Mouse (Mus musculus) right cerebral cortex, postnatal 36 days (tissue): ENCODE measurements around the gene Pitpnm3.

Experiments used
- DNase-seq, 2 experiments: peaks; one replicate each; pipeline ENCODE4 v3.0.0; 2022; ENCODE audit warnings: low spot score in 2 of 2, mixed read lengths in 1 of 2

The Pitpnm3 gene

DNA sequence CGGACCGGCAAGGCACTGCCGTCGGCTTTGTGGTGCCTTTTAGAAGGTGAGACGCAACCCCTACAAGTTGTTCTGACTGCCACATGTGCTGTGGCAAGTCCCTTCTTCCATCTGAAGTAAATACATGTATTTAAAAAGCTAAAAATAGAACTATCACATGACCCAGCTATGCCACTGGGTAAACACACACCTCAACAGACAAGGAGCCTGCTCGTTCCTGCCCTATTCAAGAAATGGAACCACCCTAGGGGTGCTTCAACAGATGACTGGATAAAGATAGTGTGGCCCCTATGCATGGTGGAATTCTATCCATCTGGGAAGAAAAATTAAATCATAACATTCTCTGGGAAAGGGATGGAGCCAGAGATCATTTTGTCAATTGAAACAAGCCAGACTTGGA lies 112.8 kb downstream of the Pitpnm3 start:
- no peak for DNase-seq

GRCm38 (mm10) chr11:72021015-72021414 lies 114.6 kb downstream of the Pitpnm3 start:
- no peak for DNase-seq

GRCm38 (mm10) chr11:72017253-72017601 lies 118.4 kb downstream of the Pitpnm3 start:
- DNase-seq, result no peak

DNA sequence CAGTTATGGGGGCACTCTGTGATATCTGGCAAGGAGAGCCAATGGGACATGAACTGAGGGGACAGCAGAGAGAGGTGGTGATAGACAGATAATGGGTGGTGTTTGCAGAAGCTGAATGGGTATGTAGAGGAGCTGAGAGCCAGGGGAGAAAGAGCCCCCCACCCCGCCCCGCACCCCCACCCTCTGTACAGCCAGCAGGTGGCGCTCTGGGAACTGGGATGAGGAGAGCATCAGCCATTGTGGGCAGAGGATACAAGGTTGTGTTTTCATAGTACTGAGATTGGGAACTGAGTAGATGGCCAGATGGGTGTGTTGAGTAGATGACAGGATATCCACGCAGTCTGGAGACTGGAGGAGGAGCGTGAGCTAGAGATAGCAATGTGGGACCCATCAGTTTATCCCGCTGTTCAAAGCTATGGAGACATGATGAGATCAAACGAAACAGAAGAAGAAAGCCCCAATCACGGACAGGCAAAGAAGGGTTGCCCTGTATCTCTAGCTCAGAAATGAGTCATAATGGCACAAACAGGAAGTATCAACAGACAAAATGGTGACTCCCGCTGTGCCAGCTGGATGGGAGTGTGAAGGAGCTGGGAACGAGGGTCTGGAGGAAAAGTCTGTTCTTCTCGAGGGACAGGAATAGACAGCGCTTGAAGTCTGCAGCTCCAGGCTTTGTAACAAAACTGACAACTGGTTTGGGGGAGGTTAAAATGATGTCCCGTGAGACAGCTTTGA lies 118.9 kb downstream of the Pitpnm3 start:
- DNase-seq, result no peak

DNA sequence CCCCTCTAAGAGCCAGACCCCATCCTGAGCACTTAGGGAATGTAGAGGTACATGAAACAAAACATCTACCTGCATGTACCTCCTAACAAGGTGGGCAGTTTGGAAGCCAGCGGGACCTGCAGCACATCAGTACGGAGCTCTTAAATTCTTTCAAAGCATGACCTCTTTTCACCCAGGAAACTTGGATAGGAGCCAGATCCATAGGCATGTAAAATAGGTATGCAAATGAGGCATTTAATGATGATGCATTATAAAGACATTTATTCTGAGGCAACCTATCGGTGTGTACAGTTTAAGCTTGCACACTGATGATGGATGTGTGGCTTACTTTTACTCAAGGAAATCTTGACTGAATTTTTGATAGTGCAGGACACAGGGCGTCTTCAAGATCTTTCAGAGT lies 120.9 kb downstream of the Pitpnm3 start:
- no peak for DNase-seq

- DNase-seq, result no peak
These were observed 123.6 kb downstream of the Pitpnm3 start for GRCm38 (mm10) chr11:72011955-72012354.

DNA sequence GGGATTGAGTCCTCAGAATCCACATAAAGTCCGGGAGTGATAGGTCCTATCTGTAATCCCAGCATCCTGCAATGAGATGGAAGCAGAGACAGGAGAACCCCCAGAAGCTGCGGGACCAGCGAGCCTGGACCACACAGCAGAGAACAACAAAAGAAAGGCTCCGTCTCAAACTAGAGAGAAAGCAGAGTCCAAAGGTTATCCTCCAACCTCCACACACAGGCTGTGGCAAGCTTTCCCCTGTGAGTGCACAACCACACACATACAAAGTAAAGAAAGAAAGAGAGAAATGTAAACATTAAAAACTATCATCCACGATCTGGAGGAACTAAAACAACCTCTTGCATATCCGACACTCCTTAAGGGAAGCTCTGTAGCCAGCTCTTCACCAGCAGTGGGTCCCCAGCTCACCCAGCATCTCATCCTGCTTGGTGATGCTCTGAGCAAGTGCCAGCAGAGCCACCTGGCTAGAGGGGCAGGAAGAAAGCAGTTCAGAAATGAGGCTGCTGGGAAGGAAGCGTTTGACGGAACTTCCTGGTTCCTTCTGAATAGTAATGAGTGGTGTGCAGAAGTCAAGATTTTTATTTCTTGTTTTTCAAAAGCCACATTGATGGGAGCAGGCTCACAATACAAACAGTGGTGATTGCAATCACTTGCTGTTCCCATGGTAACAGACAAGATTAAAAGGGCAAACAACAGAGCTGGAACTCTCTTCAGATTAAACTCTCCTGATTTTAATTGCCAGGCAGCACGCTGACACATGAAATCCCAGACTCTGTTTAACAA lies 124.4 kb downstream of the Pitpnm3 start:
- DNase-seq, result no peak

- DNase-seq, result no peak
These were observed 125.2 kb downstream of the Pitpnm3 start for GRCm38 (mm10) chr11:72010367-72010766.

DNA sequence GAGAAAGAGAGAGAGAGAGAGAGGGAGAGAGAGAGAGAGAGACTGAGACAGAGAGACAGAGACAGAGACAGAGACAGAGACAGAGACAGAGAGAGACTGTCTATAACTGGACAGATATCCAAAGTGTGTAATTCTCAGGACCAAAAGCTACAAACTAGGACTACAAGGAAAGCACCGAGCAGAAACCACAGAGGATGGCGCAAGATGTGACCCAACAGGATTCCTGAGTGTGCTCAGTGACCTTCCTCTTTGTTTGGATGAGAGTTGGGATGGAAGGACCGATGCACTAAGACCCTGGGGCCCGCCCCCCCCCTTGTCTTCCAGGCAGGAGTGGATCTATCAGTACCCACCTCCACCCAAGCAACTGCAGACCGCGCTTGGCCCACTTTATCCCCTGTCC lies 130.0 kb downstream of the Pitpnm3 start:
- no peak for DNase-seq

GRCm38 (mm10) chr11:72003171-72003570 lies 132.4 kb downstream of the Pitpnm3 start:
- DNase-seq, result no peak

GRCm38 (mm10) chr11:72002138-72002853 lies 133.3 kb downstream of the Pitpnm3 start:
- no peak for DNase-seq

DNA sequence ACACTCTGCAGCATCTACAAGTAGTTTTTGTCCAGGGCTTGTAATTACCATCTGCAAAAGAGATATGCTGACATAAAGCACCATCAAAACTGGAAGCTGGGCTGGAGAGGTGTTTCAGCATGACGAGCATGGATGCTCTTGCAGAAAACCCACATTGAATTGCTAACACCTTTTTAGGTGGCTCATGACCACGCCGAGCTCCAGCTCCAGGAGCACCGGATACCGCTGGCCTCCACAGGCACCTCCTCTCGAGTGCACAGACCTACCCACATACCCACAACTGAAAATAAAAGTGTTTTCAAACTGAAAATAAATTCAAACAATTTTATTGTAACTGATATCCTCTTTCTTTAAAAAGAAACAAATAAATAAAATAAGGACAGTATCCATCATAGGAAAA lies 135.4 kb downstream of the Pitpnm3 start:
- DNase-seq, result no peak
